Mouse (Mus musculus): ENCODE measurements at regions not wholly inside any gene's neighbourhood (a gene's known extent, or its start where the extent isn't known, plus 50 kb on each side); places are given as distances from the start of the nearest gene placed in this dataset.

GRCm38 (mm10) chr16:80083035-80083434 lies 992.1 kb upstream of the Tmprss15 start:
- Histone ChIP-seq H3K4me3 (ENCODE audit: insufficient read depth, poor library complexity, severe bottlenecking) (no peak overlapping the region), H3K27me3 (ENCODE audit: control insufficient read depth, insufficient read depth, insufficient read length) (no peaks in the 10 kb centered on the region), H3K79me2 (ENCODE audit: control insufficient read depth, insufficient read depth) (no peaks in the 10 kb centered on the region), H3K36me3 (ENCODE audit: control insufficient read depth, insufficient read depth) (no peaks in the 10 kb centered on the region), H3ac (ENCODE audit: control insufficient read depth, insufficient read length, low read depth) (no peak overlapping the region), H3K79me3 (ENCODE audit: low read depth) (no peaks in the 10 kb centered on the region)
- no peak for TF ChIP-seq FOSL1 (IDR thresholded peaks at IDR 0.05; ENCODE audit: insufficient read depth, low read length, poor library complexity, severe bottlenecking)
- TF ChIP-seq CEBPB (IDR thresholded peaks at IDR 0.05; ENCODE audit: low read depth), result peak; percentile 78
- TF ChIP-seq MYOD1 (IDR thresholded peaks at IDR 0.05; ENCODE audit: control insufficient read depth, insufficient read length, low read depth), result no peak
- TF ChIP-seq USF1 (IDR thresholded peaks at IDR 0.05; ENCODE audit: low read depth), result no peak
- TF ChIP-seq CTCF (IDR thresholded peaks at IDR 0.05; ENCODE audit: control insufficient read depth, insufficient read depth, insufficient read length), result no peak
- peak; percentile 14 for TF ChIP-seq MAX (IDR thresholded peaks at IDR 0.05)
- no peak for TF ChIP-seq MYOG (IDR thresholded peaks at IDR 0.05; ENCODE audit: control insufficient read depth, extremely low read depth, insufficient read length)

DNA sequence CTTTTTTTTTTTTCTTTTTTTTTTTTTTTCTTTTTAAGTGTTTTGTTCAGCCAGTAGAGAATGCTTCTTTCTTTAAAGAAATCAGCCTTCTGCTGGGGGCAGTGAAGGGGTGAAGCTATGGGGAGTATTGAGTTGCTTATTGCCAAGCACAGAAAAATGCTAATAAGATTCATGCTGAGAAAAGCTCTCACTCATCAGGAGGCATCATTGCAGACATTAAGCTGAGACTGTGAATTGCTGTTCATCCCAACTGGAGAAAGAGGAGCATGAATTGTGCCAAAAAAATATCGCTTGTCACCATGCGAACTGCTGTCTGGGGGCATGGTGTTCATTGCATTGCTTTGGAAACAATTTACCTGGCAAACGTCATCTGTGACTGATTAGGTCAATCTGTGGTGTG lies 982.8 kb upstream of the Tmprss15 start:
- TF ChIP-seq CTCF (IDR thresholded peaks at IDR 0.05; ENCODE audit: control insufficient read depth, insufficient read depth, insufficient read length) (no peak), CEBPB (IDR thresholded peaks at IDR 0.05; ENCODE audit: low read depth) (no peak), USF1 (IDR thresholded peaks at IDR 0.05; ENCODE audit: low read depth) (no peak), MYOD1 (IDR thresholded peaks at IDR 0.05; ENCODE audit: control insufficient read depth, insufficient read length, low read depth) (no peak), MAX (IDR thresholded peaks at IDR 0.05) (no peak), FOSL1 (IDR thresholded peaks at IDR 0.05; ENCODE audit: insufficient read depth, low read length, poor library complexity, severe bottlenecking) (no peak), MYOG (IDR thresholded peaks at IDR 0.05; ENCODE audit: control insufficient read depth, extremely low read depth, insufficient read length) (no peak)
- Histone ChIP-seq H3ac (ENCODE audit: control insufficient read depth, insufficient read length, low read depth) (no peak overlapping the region), H3K79me2 (ENCODE audit: control insufficient read depth, insufficient read depth) (no peaks in the 10 kb centered on the region), H3K36me3 (ENCODE audit: control insufficient read depth, insufficient read depth) (no peaks in the 10 kb centered on the region), H3K27me3 (ENCODE audit: control insufficient read depth, insufficient read depth, insufficient read length) (no peaks in the 10 kb centered on the region), H3K4me3 (ENCODE audit: insufficient read depth, poor library complexity, severe bottlenecking) (no peak overlapping the region), H3K79me3 (ENCODE audit: low read depth) (no peaks in the 10 kb centered on the region)

All from C2C12 (cell line).